Mouse (Mus musculus): ENCODE data around the gene Thbs1. TPM values are rescaled to one million over a fixed set of nuclear protein-coding genes. Genes with fewer than 3 reads are reported as not detected.
A peak's percentile ranks its signal among the peaks of the same experiment; 100 is the strongest.

The Thbs1 gene
- 10 to 100 TPM; 19.9 to 31.9 TPM for total RNA-seq (2021)
- long read RNA-seq, experiment 1, partial matches to known transcripts: 5 of 5 reads
- long read RNA-seq, experiment 1, other reads (novel, unspliced or antisense): 0 of 5 reads
- long read RNA-seq, experiment 2, full-length matches to known transcripts: 4 of 8 reads
- long read RNA-seq, experiment 2, partial matches to known transcripts: 2 of 8 reads
- long read RNA-seq, experiment 2, other reads (novel, unspliced or antisense): 2 of 8 reads

DNA sequence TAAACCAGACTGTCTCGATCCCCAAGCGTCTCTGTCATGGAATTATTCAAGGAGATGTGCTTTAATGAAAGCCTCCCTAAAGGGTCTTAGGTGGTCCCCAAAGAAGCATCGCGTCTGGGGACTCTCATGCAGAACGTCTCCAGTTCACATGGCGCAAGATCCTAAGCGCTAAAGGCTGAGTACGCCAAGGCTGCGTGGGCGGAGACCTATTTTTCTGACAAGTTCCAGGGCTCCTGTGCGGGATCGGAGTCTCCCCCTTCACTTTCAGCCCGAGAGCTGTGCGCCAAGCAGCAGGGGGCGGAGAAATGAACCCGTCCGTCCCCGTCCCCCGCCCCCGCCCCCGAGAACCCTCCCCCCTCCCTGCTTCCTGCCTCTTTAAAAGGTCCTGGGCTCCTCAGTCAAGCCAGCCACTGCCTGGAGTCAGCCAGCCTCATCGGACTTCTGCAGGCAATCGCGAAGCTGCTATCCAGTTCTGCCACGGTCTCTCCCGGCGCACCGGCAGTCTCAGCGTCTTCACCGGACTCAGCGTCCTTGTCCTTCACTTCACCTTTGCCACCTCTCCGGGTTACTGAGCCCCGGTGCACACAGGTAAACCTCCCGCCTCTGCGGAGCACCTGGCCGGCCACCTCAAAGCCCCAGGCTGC, at the start of gene Thbs1:
TSS of gene Thbs1 (plus strand) at position 389 of the 644 bp plus-strand sequence.
- DNase-seq: peak; percentile 77

DNA sequence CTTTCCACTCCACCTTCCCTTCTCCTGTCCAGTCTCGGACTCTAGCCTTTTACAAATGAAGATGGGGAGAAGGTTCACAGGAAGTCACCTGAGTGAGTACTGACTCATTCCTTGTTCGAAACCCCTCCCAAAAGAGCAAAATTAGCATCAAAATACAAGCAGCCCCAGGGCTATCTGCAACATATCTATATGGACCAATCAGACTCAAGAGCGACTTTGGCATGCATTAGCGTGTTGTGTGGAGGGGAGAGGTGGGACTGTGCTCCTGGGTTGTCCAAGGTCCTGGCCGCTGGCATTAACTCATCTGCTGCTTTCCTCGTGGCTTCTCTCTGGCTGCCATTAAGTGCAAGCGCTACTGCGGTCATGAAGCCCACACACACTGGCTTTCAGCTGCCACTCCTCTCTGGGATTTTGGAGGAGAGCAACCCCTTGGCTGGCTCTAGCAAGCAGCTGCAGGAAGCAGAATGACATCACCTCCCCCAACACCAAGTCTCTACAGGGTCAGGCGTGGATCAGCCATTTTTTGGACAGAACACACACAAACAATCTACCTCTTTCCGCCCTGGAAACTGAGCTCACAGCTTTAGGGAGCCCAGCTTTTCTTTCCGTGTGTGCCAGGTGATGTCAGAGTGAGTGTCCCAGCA, 47.4 kb upstream of the Thbs1 start:
- DNase-seq: no peak

DNA sequence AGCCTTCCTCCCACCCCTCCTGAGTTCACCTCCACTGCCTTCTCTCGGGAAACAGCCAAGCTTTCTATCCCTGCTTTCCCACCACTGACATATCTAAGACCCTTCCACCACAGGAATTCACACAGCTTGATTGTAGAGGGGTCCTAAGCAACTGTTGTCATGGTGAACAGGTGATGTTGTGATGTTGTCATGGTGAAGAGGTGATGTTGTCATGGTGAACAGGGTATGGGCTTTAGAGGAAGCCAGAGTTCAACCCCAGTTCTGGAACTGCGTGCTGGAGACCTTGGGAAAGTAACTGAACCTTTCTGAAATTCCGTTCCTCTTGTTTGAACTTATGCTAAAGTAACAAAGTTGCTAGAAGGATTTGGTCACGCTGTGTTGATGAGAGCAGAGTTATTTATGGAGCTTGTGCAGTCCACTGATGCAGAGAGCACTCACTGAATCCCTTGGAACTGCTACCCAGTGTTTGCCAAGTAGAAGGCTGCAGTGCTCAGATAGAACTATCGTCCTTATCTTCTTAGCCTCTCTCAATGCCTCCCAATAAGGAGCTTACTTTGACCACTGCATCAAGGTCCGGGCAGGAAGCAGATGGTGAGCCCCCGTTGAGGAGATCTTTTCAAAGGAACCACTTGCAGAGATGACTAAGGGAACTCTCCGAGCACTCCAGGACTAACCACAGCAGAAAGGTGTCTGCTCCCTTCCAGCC, 45.5 kb upstream of the Thbs1 start:
- no peak for DNase-seq

DNA sequence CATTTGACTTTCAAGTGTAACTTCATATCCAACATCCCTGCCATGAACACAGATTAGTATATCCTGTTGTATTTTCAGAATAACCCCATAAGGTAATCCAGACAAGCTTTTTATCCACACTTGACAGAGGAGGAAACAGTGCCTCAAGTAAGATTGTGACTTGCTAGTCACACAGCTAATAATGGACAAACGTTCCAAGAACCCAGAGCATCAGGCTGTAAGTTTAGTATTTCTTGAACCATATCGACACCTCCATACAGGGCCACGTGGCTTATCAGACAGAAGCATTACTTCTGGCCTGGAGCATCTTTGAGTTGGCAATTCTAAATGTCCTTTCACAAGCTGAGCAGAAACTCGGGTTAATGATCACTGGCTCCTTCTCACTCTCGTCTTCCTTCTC, 41.7 kb upstream of the Thbs1 start:
- no peak for DNase-seq

DNA sequence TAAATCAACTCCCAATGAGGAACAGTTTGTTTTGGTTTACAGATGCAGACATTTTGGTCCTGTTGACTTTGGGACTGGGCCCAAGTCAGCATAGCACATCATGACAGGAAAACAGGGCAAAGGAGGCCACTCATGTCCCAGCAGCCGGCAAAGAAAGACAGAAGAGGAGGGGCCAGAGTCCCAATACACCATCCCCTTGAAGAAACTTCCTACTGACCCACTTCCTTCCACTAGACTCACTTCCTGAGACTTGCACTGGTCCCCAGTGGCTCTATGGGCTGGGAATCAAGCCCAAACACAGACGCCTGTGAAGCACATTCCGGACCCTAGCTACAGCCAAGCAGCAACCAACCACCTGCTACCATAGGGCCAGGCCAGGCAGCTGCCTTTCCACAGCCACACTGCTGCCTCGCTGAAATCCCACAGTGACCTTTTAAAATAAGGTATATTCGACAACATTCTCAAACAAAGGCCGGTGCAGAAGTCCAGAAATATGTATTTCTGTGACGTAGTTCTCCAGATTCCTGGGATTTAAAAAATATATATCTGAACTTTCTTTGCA, 38.8 kb upstream of the Thbs1 start:
- DNase-seq: no peak

DNA sequence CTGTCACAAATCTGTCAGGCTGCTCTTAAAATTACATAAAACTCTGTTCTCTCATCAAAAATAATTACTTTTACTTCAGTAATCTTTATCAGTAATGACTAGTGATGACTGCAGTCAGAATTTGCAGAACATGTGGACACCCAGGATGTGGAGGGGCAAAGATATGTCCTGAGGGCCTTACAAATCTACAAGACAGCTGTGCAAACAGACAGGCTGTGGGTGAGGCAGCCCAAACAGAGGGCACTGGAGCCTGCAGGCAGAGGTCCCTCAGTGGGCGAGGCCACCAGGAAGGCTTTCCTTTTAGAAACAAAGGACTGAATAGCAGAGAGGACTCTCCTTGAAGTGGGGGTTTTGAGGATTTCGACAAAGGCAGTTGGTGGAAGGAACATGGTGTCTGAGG, 37.6 kb upstream of the Thbs1 start:
- no peak for DNase-seq

DNA sequence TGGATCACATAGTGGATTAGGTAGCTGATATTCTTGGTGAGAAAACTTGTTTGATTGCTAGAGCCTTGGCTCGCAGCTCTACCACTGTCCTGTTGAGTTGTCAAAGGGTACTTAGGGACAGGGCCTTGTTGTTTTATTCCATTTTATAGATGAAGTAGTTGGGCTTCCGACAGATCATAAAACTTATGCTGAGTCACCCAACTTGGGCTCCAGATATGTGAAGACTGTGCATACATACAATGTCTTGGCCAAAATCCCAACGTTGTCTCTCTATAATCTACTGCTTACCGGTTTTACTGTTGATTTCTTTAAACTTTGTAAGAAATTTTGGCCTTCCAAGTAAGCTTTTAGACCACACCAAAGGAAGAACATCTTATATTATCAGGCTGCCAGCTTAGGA, 36.5 kb upstream of the Thbs1 start:
- no peak for DNase-seq

DNA sequence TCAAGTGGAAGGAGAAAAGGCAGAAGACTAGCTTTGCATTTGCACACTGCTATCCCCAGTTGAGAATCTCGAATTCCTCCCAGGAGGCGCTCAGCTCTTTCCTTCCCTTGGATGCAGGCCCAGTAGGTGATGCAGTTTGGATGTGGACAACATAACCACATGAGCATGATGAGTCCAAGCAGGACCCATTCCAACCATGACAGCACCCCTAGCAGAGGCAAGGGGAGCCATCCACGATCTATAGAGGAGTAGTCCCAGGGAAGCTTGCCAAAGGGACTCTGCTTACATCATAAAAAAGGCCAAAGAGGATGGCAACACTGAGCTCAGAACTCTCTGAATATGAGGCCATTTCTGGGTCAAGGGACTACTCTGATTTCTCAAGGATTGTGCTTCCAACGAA, 32.5 kb upstream of the Thbs1 start:
- DNase-seq: peak; percentile 54

DNA sequence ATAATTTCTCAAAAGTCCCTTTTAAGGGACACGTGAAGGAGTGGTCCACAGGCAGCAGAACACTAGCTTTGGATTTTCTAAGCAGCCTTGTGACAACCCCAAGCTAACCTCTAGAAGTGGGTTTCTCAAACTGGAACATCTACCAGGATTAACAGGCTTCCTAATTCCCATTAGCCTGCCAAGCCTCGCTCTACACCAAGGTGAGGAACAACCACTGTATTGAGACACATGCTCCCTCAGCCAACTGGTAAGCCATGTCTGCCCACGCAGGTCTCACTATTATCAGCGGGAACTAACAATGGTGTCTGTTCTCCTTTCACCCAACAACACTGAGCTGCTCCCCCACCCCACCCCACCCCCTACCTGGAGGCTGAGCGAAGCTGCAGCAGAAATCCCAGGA, 30.1 kb upstream of the Thbs1 start:
- no peak for DNase-seq

DNA sequence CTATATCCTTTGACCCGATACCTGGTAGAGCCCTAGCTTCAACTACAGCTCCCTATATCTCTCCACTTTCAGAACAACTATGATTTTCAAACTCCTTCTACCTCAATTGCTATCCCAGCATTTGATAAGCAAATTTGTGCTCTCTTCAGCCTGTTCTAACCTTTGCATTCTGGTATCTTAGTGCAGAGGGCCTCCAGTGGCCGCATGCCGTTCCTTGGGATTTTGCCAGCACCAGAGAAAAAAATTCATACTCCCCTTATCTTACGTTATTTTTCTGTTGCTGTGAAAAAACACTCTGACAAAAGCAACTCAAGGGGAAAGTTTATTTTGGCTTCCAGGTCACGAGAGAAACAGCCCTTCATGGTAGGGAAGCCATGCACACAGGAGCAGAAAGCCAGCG, 28.0 kb upstream of the Thbs1 start:
- DNase-seq: no peak

DNA sequence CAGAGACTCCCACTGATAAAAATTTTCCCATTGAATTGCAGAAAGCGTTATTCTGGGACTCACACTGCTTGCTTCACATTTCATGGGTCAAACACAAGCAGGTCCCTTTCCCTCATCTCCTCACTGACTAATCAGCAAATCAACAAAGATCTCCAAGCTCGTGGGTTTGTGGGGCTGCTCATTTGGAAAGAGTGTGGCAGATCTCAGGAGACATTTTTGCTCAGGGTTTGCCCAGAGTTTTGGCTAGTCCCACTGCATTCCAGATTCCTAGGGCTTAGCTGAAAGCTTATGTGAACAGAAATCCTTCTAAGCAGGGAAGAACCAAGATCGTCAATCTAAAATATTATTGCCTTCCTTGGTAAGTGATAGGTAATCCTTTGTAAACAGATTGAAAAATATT, 27.0 kb upstream of the Thbs1 start:
- no peak for DNase-seq

DNA sequence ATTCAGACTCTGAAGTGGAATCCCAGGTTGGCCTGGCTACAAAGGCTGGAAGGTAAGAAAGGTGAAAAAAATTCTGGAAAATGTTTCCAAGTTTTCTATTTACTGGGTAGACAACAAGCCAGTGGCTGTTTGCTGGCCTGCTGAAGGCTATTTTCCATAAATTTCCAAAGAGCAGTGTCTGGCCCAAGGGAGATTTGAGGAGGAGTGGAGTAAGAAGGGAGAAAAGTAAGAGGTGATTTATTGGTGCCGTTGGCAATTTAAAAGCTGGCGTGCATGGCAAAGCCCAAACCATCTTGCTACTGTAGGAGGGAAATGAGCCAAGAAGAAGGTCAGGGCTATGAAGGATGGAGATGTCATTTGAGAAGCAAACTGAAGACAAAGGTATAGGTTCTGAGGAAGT, 26.0 kb upstream of the Thbs1 start:
- peak; percentile 29 for DNase-seq

DNA sequence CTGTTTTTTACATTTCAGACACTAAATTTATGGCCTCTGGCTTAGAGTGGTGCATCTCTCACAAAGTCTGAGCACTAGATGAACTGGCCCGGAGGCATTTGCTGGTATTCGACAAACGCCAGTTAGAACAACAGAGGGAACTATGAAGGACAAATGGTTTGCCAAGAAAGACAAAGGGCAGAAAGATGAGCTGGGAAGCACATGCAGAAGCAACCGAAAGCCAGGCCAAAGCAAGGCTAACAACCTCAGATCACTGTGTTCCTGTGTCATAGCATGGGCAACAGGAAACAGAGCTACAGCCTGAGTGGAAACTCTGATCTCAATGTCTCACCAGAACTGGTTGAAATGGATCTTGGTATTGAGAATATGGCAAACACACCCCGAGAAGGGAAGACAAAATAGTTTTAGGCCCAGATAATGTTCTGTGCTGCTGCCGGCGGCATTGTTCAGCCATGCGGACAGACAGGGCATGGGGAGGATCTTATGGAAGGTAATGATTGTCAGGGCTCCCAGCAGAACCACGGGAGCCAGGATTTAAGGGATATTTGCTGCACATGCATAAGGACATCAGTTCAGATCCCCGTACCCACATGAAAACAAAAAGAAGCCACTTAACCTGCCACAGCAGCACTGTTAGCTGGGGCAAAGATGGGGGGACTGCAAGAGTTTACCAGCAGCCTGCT, 24.5 kb upstream of the Thbs1 start:
- no peak for DNase-seq

DNA sequence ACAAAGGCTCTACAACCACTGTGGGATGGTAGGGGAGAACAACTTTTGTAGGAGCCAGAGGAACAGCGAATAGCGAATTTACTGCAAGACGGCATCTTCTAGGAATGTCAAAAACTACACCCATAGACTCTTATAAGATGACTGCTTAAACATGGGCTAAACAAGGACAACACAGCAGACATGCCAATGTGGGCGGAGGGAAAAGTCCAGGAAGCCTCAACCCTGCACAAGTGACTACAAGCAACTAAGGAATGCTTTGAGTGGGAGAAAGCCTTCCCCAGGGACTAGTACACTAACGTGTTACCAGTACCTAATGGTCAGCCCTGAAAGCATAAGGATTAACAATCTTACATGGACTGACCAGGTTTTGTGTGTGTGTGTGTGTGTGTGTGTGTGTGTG, 20.4 kb upstream of the Thbs1 start:
- DNase-seq: no peak

DNA sequence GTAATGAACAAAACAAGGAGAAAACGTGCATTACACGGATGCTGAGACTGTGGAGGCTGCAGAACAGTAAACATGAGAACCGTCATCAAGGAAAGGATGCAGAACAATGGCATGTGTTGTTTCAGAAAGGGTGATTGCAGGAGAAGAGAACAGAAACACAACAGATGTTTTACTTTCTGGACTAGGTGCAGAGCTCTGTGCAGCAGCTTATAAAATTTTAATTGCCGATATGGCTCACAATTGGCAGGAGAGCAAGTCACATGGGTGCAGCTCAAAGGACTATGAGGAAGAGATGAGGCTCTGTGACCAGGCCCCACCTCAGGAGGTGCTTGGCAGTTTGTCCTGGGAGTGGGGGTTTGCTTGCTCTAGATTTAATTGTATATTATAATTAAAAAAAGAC, 12.6 kb upstream of the Thbs1 start:
- DNase-seq: no peak

DNA sequence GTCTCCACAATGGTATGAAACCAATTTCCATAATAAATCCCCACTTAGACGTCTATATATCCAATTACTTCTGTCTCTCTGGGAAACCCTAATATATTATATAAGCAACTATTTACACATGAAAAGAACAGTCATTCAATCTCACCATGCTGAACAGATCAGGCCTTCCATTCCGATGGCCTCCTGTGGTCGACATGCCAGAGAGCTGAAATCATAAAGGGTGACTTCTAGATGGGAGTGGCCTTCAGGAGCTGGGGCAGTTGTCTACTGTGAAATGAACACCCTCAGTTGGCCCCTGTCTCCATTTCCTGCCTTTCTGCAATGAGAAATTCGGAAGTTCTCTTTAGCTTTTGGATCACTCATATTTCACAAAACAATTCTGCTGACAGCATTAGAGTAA, 9.5 kb upstream of the Thbs1 start:
- no peak for DNase-seq

DNA sequence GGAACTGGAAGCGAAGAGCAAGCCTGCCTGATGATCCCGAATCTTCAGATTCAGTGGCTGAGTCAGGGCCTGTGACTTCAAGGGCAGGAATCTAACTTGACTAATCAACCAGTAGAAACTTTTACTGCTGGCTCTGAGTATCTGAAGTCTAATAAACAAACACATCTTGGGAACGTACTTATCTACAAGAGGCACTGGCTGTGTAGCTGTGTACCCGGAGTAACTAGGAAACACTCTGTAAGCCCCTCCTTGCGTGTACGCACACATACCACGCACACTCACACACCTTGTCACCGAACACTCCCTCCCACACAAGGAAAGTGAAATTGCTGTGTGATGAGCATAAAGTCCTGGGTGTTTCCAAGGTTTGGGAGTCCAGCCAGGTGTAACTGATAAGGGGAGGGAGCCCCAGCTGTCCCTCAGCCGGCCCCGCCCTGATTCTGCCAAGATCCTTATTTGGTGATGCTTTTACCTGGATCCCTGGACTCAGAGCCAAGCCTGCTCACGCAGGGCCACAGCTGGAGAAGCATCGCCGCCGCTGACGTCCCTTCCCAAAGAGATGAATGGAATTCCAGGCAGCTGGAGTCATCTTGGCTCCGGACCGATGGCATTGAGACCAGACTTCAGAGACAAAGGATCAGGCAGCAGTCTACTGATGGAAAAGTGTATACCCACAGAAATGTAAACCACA, 1.3 kb upstream of the Thbs1 start:
- DNase-seq: peak; percentile 61

DNA sequence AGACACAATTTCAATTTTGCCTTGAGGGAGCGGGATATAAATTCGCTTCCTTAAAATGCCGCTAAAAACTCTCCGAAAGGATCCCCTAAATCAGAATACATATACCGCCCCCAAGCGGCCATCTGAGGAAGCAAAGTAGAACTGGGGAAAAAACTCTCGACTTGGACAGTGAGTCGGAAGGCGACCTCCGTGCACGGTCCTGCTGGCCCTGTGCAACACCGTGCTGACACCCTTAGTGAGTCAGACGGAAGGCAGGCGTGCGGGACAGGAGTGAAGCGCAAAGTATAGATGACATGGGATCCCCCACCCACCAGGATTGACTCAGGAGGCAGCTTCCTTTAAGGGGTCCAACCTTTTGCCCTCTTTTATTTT, 574 bp upstream of the Thbs1 start:
- DNase-seq: peak; percentile 92

DNA sequence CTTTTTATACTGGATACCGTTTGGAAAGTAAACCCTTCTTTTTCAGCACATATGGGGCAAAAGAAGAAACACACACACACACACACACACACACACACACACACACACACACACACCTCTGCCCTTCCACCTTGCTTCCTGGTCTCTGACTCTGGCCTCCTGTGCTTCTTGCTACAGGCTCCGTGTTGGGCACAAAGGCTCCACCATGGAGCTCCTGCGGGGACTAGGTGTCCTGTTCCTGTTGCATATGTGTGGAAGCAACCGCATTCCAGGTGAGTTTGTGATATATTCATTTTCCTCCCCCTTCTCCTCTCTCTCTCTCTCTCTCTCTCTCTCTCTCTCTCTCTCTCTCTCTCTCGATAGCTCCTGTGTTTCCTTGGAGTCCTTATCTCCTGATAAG, 762 bp downstream of the Thbs1 start:
- DNase-seq: no peak

DNA sequence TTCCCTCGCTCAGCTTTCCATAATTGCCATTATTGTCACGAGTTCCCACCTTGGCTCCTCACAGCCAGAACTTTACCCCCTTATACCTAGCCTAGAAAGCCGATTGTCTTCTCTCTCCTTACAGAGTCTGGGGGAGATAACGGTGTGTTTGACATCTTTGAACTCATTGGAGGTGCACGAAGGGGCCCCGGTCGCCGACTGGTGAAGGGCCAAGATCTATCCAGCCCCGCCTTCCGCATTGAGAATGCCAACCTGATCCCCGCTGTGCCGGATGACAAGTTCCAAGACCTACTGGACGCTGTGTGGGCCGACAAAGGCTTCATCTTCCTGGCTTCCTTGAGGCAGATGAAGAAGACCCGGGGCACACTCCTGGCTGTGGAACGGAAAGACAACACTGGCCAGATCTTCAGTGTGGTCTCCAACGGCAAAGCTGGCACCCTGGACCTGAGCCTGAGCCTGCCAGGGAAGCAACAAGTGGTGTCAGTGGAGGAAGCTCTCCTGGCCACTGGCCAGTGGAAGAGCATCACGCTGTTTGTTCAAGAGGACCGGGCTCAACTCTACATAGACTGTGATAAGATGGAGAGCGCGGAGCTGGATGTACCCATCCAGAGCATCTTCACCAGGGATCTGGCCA, 1.3 kb downstream of the Thbs1 start:
- no peak for DNase-seq

DNA sequence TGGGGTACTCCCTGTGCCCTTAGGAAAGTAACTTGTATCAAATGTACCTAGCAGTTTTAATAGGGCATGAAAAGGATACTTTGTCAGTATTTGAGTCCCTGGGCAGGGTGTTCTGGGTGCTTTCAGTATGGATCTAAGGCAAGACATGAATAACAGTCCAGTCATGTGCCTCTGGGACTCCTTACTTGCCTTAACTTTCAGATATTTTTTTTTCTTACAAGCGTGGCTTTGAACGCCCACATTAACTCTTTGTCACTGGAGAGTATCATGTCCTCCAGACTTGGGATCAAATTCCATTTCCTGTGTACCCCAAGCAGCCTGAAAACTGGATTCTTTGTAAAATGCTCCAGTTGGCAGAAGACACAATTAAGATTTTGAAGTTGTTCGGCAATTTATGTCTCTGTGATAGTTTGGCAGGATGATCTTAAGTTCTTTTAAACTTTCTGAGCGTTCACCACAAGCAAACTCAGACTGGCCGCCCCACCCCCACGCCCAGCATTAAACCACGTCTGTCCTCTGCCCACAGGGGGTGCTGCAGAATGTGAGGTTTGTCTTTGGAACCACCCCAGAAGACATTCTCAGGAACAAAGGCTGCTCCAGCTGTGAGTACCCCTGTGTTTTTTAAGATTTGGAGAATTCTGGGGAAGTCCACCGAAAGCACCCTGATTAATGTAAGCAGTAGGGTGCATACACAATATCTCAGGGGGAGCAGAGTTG, 2.3 kb downstream of the Thbs1 start:
- DNase-seq: peak; percentile 30

Data from adrenal gland, postnatal 10 days (tissue).